In genomic region chr3:80801827-80802310, GRCm38 (mm10) we compare ENCODE assay signal across 11 mouse cellular contexts. TPM values are rescaled to one million over a fixed set of nuclear protein-coding genes. Genes with fewer than 3 reads are reported as not detected.
DNase-seq lines count a peak whose midpoint lies in the region; ATAC-seq and TF ChIP-seq lines count a peak whose summit lies in the region.
"Had no signal": no experiment of that assay in that cellular context is flagged by ENCODE, and none has a peak within 500 bp of the region (broad histone marks: within the 10 kb centered on the region; RNA-seq: fewer than 3 reads in every experiment).

No protein-coding gene starts in this region.

- WGBS in heart, embryonic 11.5 days (ENCODE audit: insufficient replicate concordance) = 22% methylated on average over 6 of the region's 6 CpGs
- WGBS in embryonic facial prominence, embryonic 12.5 days = 24% methylated on average over 6 of the region's 6 CpGs
- 14% methylated on average over 6 of the region's 6 CpGs for WGBS in hindbrain, embryonic 13.5 days
- WGBS in midbrain, embryonic 14.5 days = 7% methylated on average over 6 of the region's 6 CpGs
- 30% methylated on average over 6 of the region's 6 CpGs for WGBS in liver, postnatal 0 days (ENCODE audit: insufficient replicate concordance)

- no peak for DNase-seq in heart, postnatal 10 days
- DNase-seq in midbrain, embryonic 14.5 days = peak; percentile 65
- no peak for DNase-seq in gastrocnemius, adult 2 months
- DNase-seq in right cerebral cortex, adult 2 months (ENCODE audit: low spot score in 2 of 2) = no peak
- DNase-seq in liver, postnatal 0 days = no peak
- DNase-seq: adrenal gland, adult 2 months; B cell, adult 2 months; kidney, postnatal 10 days had no signal

- H3K27ac ChIP-seq in heart, embryonic 11.5 days (ENCODE audit: low read depth, low read length) = no peak overlapping the region
- H3K27ac ChIP-seq in embryonic facial prominence, embryonic 12.5 days = no peak overlapping the region
- H3K27ac ChIP-seq in hindbrain, embryonic 13.5 days = peak overlapping the region; percentile 96
- H3K27ac ChIP-seq in midbrain, embryonic 14.5 days (replicated peaks; ENCODE audit: low read depth, low read length) = peak overlapping the region; percentile 97
- H3K27ac ChIP-seq in gastrocnemius, adult 2 months = no peak overlapping the region
- H3K27ac ChIP-seq in liver, postnatal 0 days (ENCODE audit: low read depth) = no peak overlapping the region

- H3K4me1 ChIP-seq in heart, embryonic 11.5 days (ENCODE audit: control insufficient read depth, insufficient read depth, low read length) = no peaks in the 10 kb centered on the region
- peaks cover 12% of the 10 kb centered on the region; the same call in 1 of the 2 replicates for H3K4me1 ChIP-seq in embryonic facial prominence, embryonic 12.5 days
- peaks cover 27% of the 10 kb centered on the region for H3K4me1 ChIP-seq in hindbrain, embryonic 13.5 days (replicated peaks)
- H3K4me1 ChIP-seq in midbrain, embryonic 14.5 days (ENCODE audit: control insufficient read depth, insufficient read depth, low read length) = peaks cover 21% of the 10 kb centered on the region
- H3K4me1 ChIP-seq in liver, postnatal 0 days (ENCODE audit: insufficient read depth) = 0 out of 2 replicates have a peak, but pooled peaks cover 6% of the 10 kb centered on the region

- TF ChIP-seq CTCF in gastrocnemius, adult 2 months (IDR thresholded peaks at IDR 0.05) = no peak
- TF ChIP-seq CTCF in liver, postnatal 0 days (IDR thresholded peaks at IDR 0.05; ENCODE audit: low read depth) = no peak

- H3K9ac ChIP-seq in heart, embryonic 11.5 days (ENCODE audit: low read depth, low read length) = no peak overlapping the region
- H3K9ac ChIP-seq in embryonic facial prominence, embryonic 12.5 days = no peak overlapping the region
- H3K9ac ChIP-seq in hindbrain, embryonic 13.5 days = peak overlapping the region; percentile 85
- H3K9ac ChIP-seq in midbrain, embryonic 14.5 days (replicated peaks; ENCODE audit: low read length) = peak overlapping the region; percentile 92
- H3K9ac ChIP-seq in liver, postnatal 0 days (replicated peaks) = no peak overlapping the region

- no peak overlapping the region for H3K4me2 ChIP-seq in heart, embryonic 11.5 days
- H3K4me2 ChIP-seq in embryonic facial prominence, embryonic 12.5 days (replicated peaks) = peak overlapping the region; percentile 87
- H3K4me2 ChIP-seq in hindbrain, embryonic 13.5 days = peak overlapping the region; percentile 70
- peak overlapping the region; percentile 73 for H3K4me2 ChIP-seq in midbrain, embryonic 14.5 days (ENCODE audit: low read length)
- no peak overlapping the region for H3K4me2 ChIP-seq in liver, postnatal 0 days (ENCODE audit: low read depth, low read length)

- H3K27me3 ChIP-seq in heart, embryonic 11.5 days (ENCODE audit: control insufficient read depth, insufficient read depth, low read length) = peaks cover 23% of the 10 kb centered on the region
- peaks cover 26% of the 10 kb centered on the region for H3K27me3 ChIP-seq in embryonic facial prominence, embryonic 12.5 days
- H3K27me3 ChIP-seq in hindbrain, embryonic 13.5 days = no peaks in the 10 kb centered on the region
- H3K27me3 ChIP-seq in midbrain, embryonic 14.5 days (ENCODE audit: control insufficient read depth, insufficient read depth, low read length) = no peaks in the 10 kb centered on the region
- peaks cover 27% of the 10 kb centered on the region for H3K27me3 ChIP-seq in liver, postnatal 0 days (ENCODE audit: insufficient read depth, low read length)

- H3K9me3 ChIP-seq in heart, embryonic 11.5 days (replicated peaks; ENCODE audit: control insufficient read depth, low read length) = no peaks in the 10 kb centered on the region
- H3K9me3 ChIP-seq in embryonic facial prominence, embryonic 12.5 days = no peaks in the 10 kb centered on the region
- H3K9me3 ChIP-seq in hindbrain, embryonic 13.5 days = no peaks in the 10 kb centered on the region
- no peaks in the 10 kb centered on the region for H3K9me3 ChIP-seq in midbrain, embryonic 14.5 days (ENCODE audit: control insufficient read depth, low read length)
- no peaks in the 10 kb centered on the region for H3K9me3 ChIP-seq in liver, postnatal 0 days (ENCODE audit: low read length)

- intact Hi-C loops in heart, postnatal 10 days (cut with DNase I) = loop anchor here (10.0 kb wide), 1 partner anchor 947 kb away; the partner anchor contains the start of gene Tmem144
- intact Hi-C loops in gastrocnemius, adult 2 months (cut with DNase I) = no loop called here

- no peaks in the 10 kb centered on the region for H3K36me3 ChIP-seq in heart, embryonic 11.5 days (ENCODE audit: control insufficient read depth, insufficient read depth, low read length)
- no peaks in the 10 kb centered on the region for H3K36me3 ChIP-seq in embryonic facial prominence, embryonic 12.5 days
- no peaks in the 10 kb centered on the region for H3K36me3 ChIP-seq in hindbrain, embryonic 13.5 days
- no peaks in the 10 kb centered on the region for H3K36me3 ChIP-seq in midbrain, embryonic 14.5 days (ENCODE audit: control insufficient read depth, insufficient read depth, low read length)
- no peaks in the 10 kb centered on the region for H3K36me3 ChIP-seq in liver, postnatal 0 days (replicated peaks; ENCODE audit: insufficient read depth, low read length)

- peak overlapping the region; percentile 42 for H3K4me3 ChIP-seq in heart, embryonic 11.5 days (ENCODE audit: low read depth, low read length)
- peak overlapping the region; percentile 45 for H3K4me3 ChIP-seq in embryonic facial prominence, embryonic 12.5 days
- H3K4me3 ChIP-seq in hindbrain, embryonic 13.5 days = peak overlapping the region; percentile 75
- H3K4me3 ChIP-seq in midbrain, embryonic 14.5 days (replicated peaks; ENCODE audit: low read depth, low read length) = peak overlapping the region; percentile 76
- no peak overlapping the region for H3K4me3 ChIP-seq in gastrocnemius, adult 2 months
- no peak overlapping the region for H3K4me3 ChIP-seq in liver, postnatal 0 days (ENCODE audit: low read depth, low read length)

- no peak for TF ChIP-seq EP300 in liver, postnatal 0 days (IDR thresholded peaks at IDR 0.05; ENCODE audit: low read depth)

- no peak for ATAC-seq in heart, embryonic 11.5 days (replicated peaks; ENCODE audit: insufficient number of reproducible peaks, low FRiP score, low TSS enrichment)
- no peak for ATAC-seq in embryonic facial prominence, embryonic 12.5 days (ENCODE audit: insufficient number of reproducible peaks, insufficient read depth, low FRiP score, low TSS enrichment)
- no peak for ATAC-seq in hindbrain, embryonic 13.5 days (ENCODE audit: low FRiP score)
- ATAC-seq in midbrain, embryonic 14.5 days (ENCODE audit: low FRiP score, low TSS enrichment) = no peak
- ATAC-seq in liver, postnatal 0 days = no peak

RNA-seq across cellular contexts. Expression of gene Gria2, which starts 0.8 kb away (rescaled TPM):
- 1.7 and 2.1 TPM in 2 replicates for polyA plus RNA-seq in heart, embryonic 11.5 days (2014; fragmentation: Nextera tagmentation; extraction: Ambion mirVana)
- under 1 TPM in 1 of 2 experiments, not detected in 1; 0.15 TPM for total RNA-seq in heart, postnatal 10 days (2021)
- 6.5 and 7.7 TPM in 2 replicates for polyA plus RNA-seq in embryonic facial prominence, embryonic 12.5 days (2016; fragmentation: Nextera tagmentation; extraction: Ambion mirVana)
- polyA plus RNA-seq in hindbrain, embryonic 13.5 days (2015; fragmentation: Nextera tagmentation; extraction: Ambion mirVana) = 129 and 130 TPM in 2 replicates
- 179 and 191 TPM in 2 replicates for polyA plus RNA-seq in midbrain, embryonic 14.5 days (2014; fragmentation: Nextera tagmentation; extraction: Ambion mirVana)
- total RNA-seq in gastrocnemius, adult 2 months (2021) = under 1 TPM in 1 of 2 experiments, not detected in 1; 0.06 TPM
- not detected in 2 replicates for polyA plus RNA-seq in liver, postnatal 0 days (2015; fragmentation: Nextera tagmentation; extraction: Ambion mirVana)

Comparison
In these comparisons a context has a peak if more than half of its experiments do, and no peak if none do; other contexts are left out.
1. H3K27ac ChIP-seq: peak in hindbrain, embryonic 13.5 days (single experiment) and midbrain, embryonic 14.5 days (single experiment); none in heart, embryonic 11.5 days (single experiment), embryonic facial prominence, embryonic 12.5 days (single experiment), gastrocnemius, adult 2 months (single experiment) and liver, postnatal 0 days (single experiment).
2. H3K4me2 ChIP-seq: peak in embryonic facial prominence, embryonic 12.5 days (single experiment), hindbrain, embryonic 13.5 days (single experiment) and midbrain, embryonic 14.5 days (single experiment); none in heart, embryonic 11.5 days (single experiment) and liver, postnatal 0 days (single experiment).
3. H3K4me3 ChIP-seq: peak in heart, embryonic 11.5 days (single experiment), embryonic facial prominence, embryonic 12.5 days (single experiment), hindbrain, embryonic 13.5 days (single experiment) and midbrain, embryonic 14.5 days (single experiment); none in gastrocnemius, adult 2 months (single experiment) and liver, postnatal 0 days (single experiment).
4. H3K9ac ChIP-seq: peak in hindbrain, embryonic 13.5 days (single experiment) and midbrain, embryonic 14.5 days (single experiment); none in heart, embryonic 11.5 days (single experiment), embryonic facial prominence, embryonic 12.5 days (single experiment) and liver, postnatal 0 days (single experiment).
5. RNA of gene Gria2, which starts 0.8 kb away (polyA plus RNA-seq): 179 to 191 TPM in midbrain, embryonic 14.5 days and 129 to 130 TPM in hindbrain, embryonic 13.5 days; 6.5 to 7.7 TPM in embryonic facial prominence, embryonic 12.5 days, 1.7 to 2.1 TPM in heart, embryonic 11.5 days and not detected in liver, postnatal 0 days; every median in the first group is over 10 times any median in the second.